15 mouse cellular contexts compared by ENCODE assay signal in the genomic region with DNA sequence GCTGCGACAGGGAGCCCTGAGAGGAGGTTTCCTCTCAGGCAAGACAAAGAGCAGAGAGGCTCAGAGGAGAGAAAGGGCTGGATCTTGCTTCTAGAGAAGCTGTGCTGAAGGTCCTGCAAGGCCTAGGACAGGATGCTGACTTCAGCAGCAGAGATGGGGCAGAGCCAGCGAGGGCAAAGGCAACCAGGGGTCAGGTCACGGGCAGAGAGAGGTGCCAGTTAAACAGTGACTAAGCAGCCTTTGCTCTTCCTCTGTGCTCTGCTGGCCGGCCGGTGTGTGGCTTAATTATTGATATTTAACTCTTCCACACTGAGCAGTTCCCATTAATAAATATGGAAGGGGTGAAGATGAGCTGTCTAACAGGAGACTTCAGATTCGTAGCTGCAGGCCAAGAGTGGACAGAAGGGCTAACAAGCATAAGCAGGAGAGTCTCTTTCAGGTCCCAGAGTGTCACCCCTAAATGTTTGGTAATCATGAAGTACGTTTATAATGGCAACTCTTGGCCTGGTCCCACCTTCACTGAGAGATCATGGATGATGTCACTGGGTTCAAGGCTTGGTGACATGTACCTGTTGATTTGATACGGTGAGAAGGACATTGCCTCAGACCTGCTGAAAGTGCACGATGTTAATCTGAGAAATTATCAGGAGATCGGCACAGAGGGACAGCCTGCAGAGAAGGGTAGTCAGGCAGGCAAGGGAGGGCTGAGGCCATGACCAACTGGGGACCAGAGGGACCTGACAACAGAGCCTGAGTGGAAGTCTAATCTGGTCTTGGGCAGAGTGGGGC. TPM values are rescaled to one million over a fixed set of nuclear protein-coding genes. Genes with fewer than 3 reads are reported as not detected.
DNase-seq lines count a peak whose midpoint lies in the region; ATAC-seq and TF ChIP-seq lines count a peak whose summit lies in the region.
"Had no signal": no experiment of that assay in that cellular context is flagged by ENCODE, and none has a peak within 500 bp of the region (broad histone marks: within the 10 kb centered on the region; RNA-seq: fewer than 3 reads in every experiment).

No protein-coding gene starts in this region.

- H3K79me2 ChIP-seq in liver, adult 2 months (ENCODE audit: control insufficient read depth, insufficient read depth, low read length) = no peaks in the 10 kb centered on the region

- H3K9ac ChIP-seq in liver, adult 2 months (ENCODE audit: low read depth, low read length) = peak overlapping the region; percentile 34
- no peak overlapping the region for H3K9ac ChIP-seq in forebrain, embryonic 14.5 days (ENCODE audit: low read length)
- H3K9ac ChIP-seq: hindbrain, embryonic 13.5 days had no signal

- ATAC-seq in forebrain, embryonic 14.5 days = no peak
- ATAC-seq: activated CD4-positive, CD25-positive, alpha-beta regulatory T cell, adult 4 months had no signal

- no peak for TF ChIP-seq CTCF in testis, adult 2 months (IDR thresholded peaks at IDR 0.05; ENCODE audit: control insufficient read depth, insufficient read depth, insufficient replicate concordance, low read depth, low read length)
- no peak for TF ChIP-seq CTCF in liver, adult 2 months (IDR thresholded peaks at IDR 0.05; ENCODE audit: low read depth, low read length)

- no peak overlapping the region for H3K4me3 ChIP-seq in testis, adult 2 months (ENCODE audit: control insufficient read depth, low read depth, low read length)
- no peak overlapping the region for H3K4me3 ChIP-seq in liver, adult 2 months (ENCODE audit: insufficient read depth, low read depth, low read length)
- H3K4me3 ChIP-seq in forebrain, embryonic 14.5 days (ENCODE audit: low read depth, low read length) = no peak overlapping the region
- H3K4me3 ChIP-seq: forebrain, embryonic 10.5 days; hindbrain, embryonic 13.5 days had no signal

- H3K4me2 ChIP-seq in forebrain, embryonic 14.5 days (ENCODE audit: low read length) = no peak overlapping the region
- H3K4me2 ChIP-seq: hindbrain, embryonic 13.5 days had no signal

- DNase-seq in adrenal gland, postnatal 14 days = peak; percentile 64
- no peak for DNase-seq in adrenal gland, postnatal 25 days
- no peak for DNase-seq in testis, postnatal 14 days (ENCODE audit: low spot score)
- peak; percentile 98 for DNase-seq in liver, adult 2 months (ENCODE audit: extremely low read depth, low read depth, low spot score)
- DNase-seq in yolk sac, embryonic 10.5 days (ENCODE audit: low spot score) = peak; percentile 86
- no peak for DNase-seq in left cerebral cortex, adult 18-20 months (ENCODE audit: low spot score in 2 of 2)
- DNase-seq in forebrain, embryonic 14.5 days (ENCODE audit: low spot score) = no peak
- DNase-seq: cerebellum, adult 9-10 months; heart, adult 18-20 months; spleen, adult 18-20 months had no signal

- no peaks in the 10 kb centered on the region for H3K27me3 ChIP-seq in testis, adult 2 months (ENCODE audit: control insufficient read depth, insufficient read depth, low read length)
- no peaks in the 10 kb centered on the region for H3K27me3 ChIP-seq in liver, adult 2 months (ENCODE audit: control insufficient read depth, insufficient read depth, low read length)
- H3K27me3 ChIP-seq in forebrain, embryonic 14.5 days (replicated peaks; ENCODE audit: control insufficient read depth, insufficient read depth, low read length) = no peaks in the 10 kb centered on the region
- H3K27me3 ChIP-seq: hindbrain, embryonic 13.5 days had no signal

- no peaks in the 10 kb centered on the region for H3K36me3 ChIP-seq in testis, adult 2 months (ENCODE audit: control insufficient read depth, insufficient read depth, low read length)
- H3K36me3 ChIP-seq in liver, adult 2 months (ENCODE audit: control insufficient read depth, insufficient read depth, low read length) = no peaks in the 10 kb centered on the region
- H3K36me3 ChIP-seq in forebrain, embryonic 14.5 days (ENCODE audit: control insufficient read depth, insufficient read depth, low read length) = no peaks in the 10 kb centered on the region
- H3K36me3 ChIP-seq: forebrain, embryonic 10.5 days; hindbrain, embryonic 13.5 days had no signal

- no peak for TF ChIP-seq POLR2A in testis, adult 2 months (IDR thresholded peaks at IDR 0.05; ENCODE audit: control insufficient read depth, low read depth, low read length)
- TF ChIP-seq POLR2A in liver, adult 2 months (IDR thresholded peaks at IDR 0.05; ENCODE audit: extremely low read depth, insufficient read depth, low read length) = no peak

- H3K9me3 ChIP-seq in forebrain, embryonic 14.5 days (replicated peaks; ENCODE audit: control insufficient read depth, low read length) = no peaks in the 10 kb centered on the region
- H3K9me3 ChIP-seq: forebrain, embryonic 10.5 days; hindbrain, embryonic 13.5 days had no signal

- H3K27ac ChIP-seq in testis, adult 2 months (ENCODE audit: control insufficient read depth, insufficient read depth, low read depth, low read length) = 0 out of 2 replicates have a peak overlapping the region, but pooled peaks have one; percentile 8
- peak overlapping the region; percentile 90 for H3K27ac ChIP-seq in liver, adult 2 months (replicated peaks; ENCODE audit: insufficient read depth, low read depth, low read length)
- no peak overlapping the region for H3K27ac ChIP-seq in forebrain, embryonic 14.5 days (ENCODE audit: low read depth, low read length)
- H3K27ac ChIP-seq: forebrain, embryonic 10.5 days; hindbrain, embryonic 13.5 days had no signal

- WGBS in liver, adult 2 months = 19% methylated on average over 10 of the region's 10 CpGs
- WGBS in forebrain, embryonic 14.5 days = 90% methylated on average over 10 of the region's 10 CpGs

- no peaks in the 10 kb centered on the region; the same call in 1 of the 2 replicates for H3K4me1 ChIP-seq in testis, adult 2 months (ENCODE audit: control insufficient read depth, insufficient read depth, low read length)
- peaks cover 26% of the 10 kb centered on the region for H3K4me1 ChIP-seq in liver, adult 2 months (ENCODE audit: control insufficient read depth, insufficient read depth, low read length)
- peaks cover 5% of the 10 kb centered on the region; the same call in 1 of the 2 replicates for H3K4me1 ChIP-seq in forebrain, embryonic 14.5 days (ENCODE audit: control insufficient read depth, insufficient read depth, low read length)

RNA-seq across cellular contexts. Expression of a gene that starts 5.9 kb away (rescaled TPM):
- 66.2 and 130 TPM in 2 replicates for total RNA-seq in adrenal gland, postnatal 14 days (2021)
- total RNA-seq in adrenal gland, postnatal 25 days (2021) = 179 and 220 TPM in 2 replicates
- polyA plus RNA-seq in testis, adult 2 months (2012; rRNA removed) = 7.2 and 9.6 TPM in 2 replicates
- total RNA-seq in liver, adult 2 months (2014; rRNA removed) = 1,071 and 1,237 TPM in 2 replicates
- 834 and 897 TPM in 2 replicates for polyA plus RNA-seq in liver, adult 2 months (2012; rRNA removed)
- total RNA-seq in left cerebral cortex, adult 18-20 months (2021) = 10 to 100 TPM; 46.6 to 54.5 TPM
- 15.8 and 24.1 TPM in 2 replicates for polyA plus RNA-seq in forebrain, embryonic 14.5 days (2014; fragmentation: Nextera tagmentation; extraction: Ambion mirVana)
- total RNA-seq: neutrophil, adult 5-6 weeks had no signal

RNA-seq across cellular contexts. Expression of a gene that starts 29.8 kb away (rescaled TPM):
- 38.0 and 40.0 TPM in 2 replicates for total RNA-seq in adrenal gland, postnatal 14 days (2021)
- total RNA-seq in adrenal gland, postnatal 25 days (2021) = 38.4 and 44.5 TPM in 2 replicates
- polyA plus RNA-seq in testis, adult 2 months (2012; rRNA removed) = 7.6 and 7.7 TPM in 2 replicates
- total RNA-seq in liver, adult 2 months (2014; rRNA removed) = 148 and 168 TPM in 2 replicates
- 147 and 252 TPM in 2 replicates for polyA plus RNA-seq in liver, adult 2 months (2012; rRNA removed)
- total RNA-seq in left cerebral cortex, adult 18-20 months (2021) = 10 to 100 TPM; 23.9 to 24.8 TPM
- 10.3 and 12.0 TPM in 2 replicates for polyA plus RNA-seq in forebrain, embryonic 14.5 days (2014; fragmentation: Nextera tagmentation; extraction: Ambion mirVana)
- total RNA-seq: neutrophil, adult 5-6 weeks had no signal
- polyA plus RNA-seq: activated CD4-positive, CD25-positive, alpha-beta regulatory T cell, adult 4 months had no signal

Comparison
In these comparisons a context has a peak if more than half of its experiments do, and no peak if none do; other contexts are left out.
1. DNase-seq: peak in adrenal gland, postnatal 14 days (single experiment), liver, adult 2 months (single experiment) and yolk sac, embryonic 10.5 days (single experiment); none in adrenal gland, postnatal 25 days (single experiment), testis, postnatal 14 days (single experiment), left cerebral cortex, adult 18-20 months (0 of 2) and forebrain, embryonic 14.5 days (single experiment).